Mouse (Mus musculus) midbrain, embryonic 11.5 days (tissue): ENCODE data around the gene Ddx42. TPM values are rescaled to one million over a fixed set of nuclear protein-coding genes. Genes with fewer than 3 reads are reported as not detected.
"Not testable (repeated sequence)": the region's sequence is repeated elsewhere in the genome, so short reads cannot be mapped to it uniquely, and the experiment has no call there.

Experiments used
- ATAC-seq: fragments of 200-750 bp; cut with Nextera tagmentation; 2 replicates; pipeline ENCODE4 v1.8.0; 2017; ENCODE audit warnings: moderate TSS enrichment, moderate library complexity; ENCODE audit not compliant: low FRiP score
- DNase-seq: peaks from one replicate; pipeline ENCODE4 v3.0.0; 2015; ENCODE audit warnings: low spot score; ENCODE audit errors: missing footprints
- H3K27ac ChIP-seq: fragments of 300-500 bp; sonication (generic); 2 replicates; pipeline ENCODE4 v1.5.1; 2014; ENCODE audit warnings: low read depth, low read length
- H3K27me3 ChIP-seq: fragments of 300-500 bp; sonication (generic); 2 replicates; pipeline ENCODE4 v1.6.1; 2014; ENCODE audit warnings: mild to moderate bottlenecking, low read length, moderate library complexity, mixed read lengths; ENCODE audit not compliant: control insufficient read depth, insufficient read depth
- H3K36me3 ChIP-seq: fragments of 300-500 bp; sonication (generic); 2 replicates; pipeline ENCODE4 v1.6.1; 2014; ENCODE audit warnings: mild to moderate bottlenecking, low read length, moderate library complexity, mixed read lengths; ENCODE audit not compliant: control insufficient read depth, insufficient read depth
- H3K4me1 ChIP-seq: fragments of 300-500 bp; sonication (generic); 2 replicates; pipeline ENCODE4 v1.6.1; 2014; ENCODE audit warnings: low read length; ENCODE audit not compliant: control insufficient read depth, insufficient read depth
- H3K4me2 ChIP-seq: fragments of 300-500 bp; sonication (generic); 2 replicates; pipeline ENCODE4 v1.6.1; 2014; ENCODE audit warnings: mild to moderate bottlenecking, moderate library complexity
- H3K4me3 ChIP-seq: fragments of 300-500 bp; sonication (generic); 2 replicates; pipeline ENCODE4 v1.5.1; 2014; ENCODE audit warnings: low read depth, low read length
- H3K9ac ChIP-seq: fragments of 300-500 bp; sonication (generic); 2 replicates; pipeline ENCODE4 v1.6.1; 2014; ENCODE audit warnings: low read length
- H3K9me3 ChIP-seq: fragments of 300-500 bp; sonication (generic); 2 replicates; pipeline ENCODE4 v1.6.1; 2016; ENCODE audit warnings: low read length; ENCODE audit not compliant: control insufficient read depth
- WGBS: fragments of 180-500 bp; shearing (Covaris S2); extraction: QIAGEN DNeasy Blood & Tissue Kit; methylation state at CpG from one replicate; pipeline ENCODE4 v1.1.7; 2014; 5-methylcytosine and 5-hydroxymethylcytosine counted together
- polyA plus RNA-seq: library from polyadenylated mRNA; unstranded; fragments of >200 nt; fragmentation: Nextera tagmentation; extraction: Ambion mirVana; gene quantifications from 2 replicates; pipeline ENCODE4 v1.2.1, GENCODE M21; 2014

The Ddx42 gene
- polyA plus RNA-seq, 1 experiment from 2014 or later = 105 TPM

- Histone ChIP-seq H3K4me2 (no peak overlapping the region), H3K9me3 (no peaks in the 10 kb centered on the region), H3K4me1 (peaks cover 4% of the 10 kb centered on the region; the same call in 1 of the 2 replicates), H3K27ac (no peak overlapping the region), H3K36me3 (peaks cover 6% of the 10 kb centered on the region), H3K27me3 (no peaks in the 10 kb centered on the region), H3K9ac (no peak overlapping the region), H3K4me3 (no peak overlapping the region)
- DNase-seq (no peak), ATAC-seq (no peak)
- WGBS = 92% methylated on average over 7 of the region's 7 CpGs
These were observed 21.8 kb upstream of the Ddx42 start for GRCm38 (mm10) chr11:106194891-106195290.

GRCm38 (mm10) chr11:106195341-106195740 lies 21.4 kb upstream of the Ddx42 start:
- Histone ChIP-seq H3K4me2 (no peak overlapping the region), H3K4me1 (peaks cover 4% of the 10 kb centered on the region; the same call in 1 of the 2 replicates), H3K36me3 (peaks cover 6% of the 10 kb centered on the region), H3K27ac (no peak overlapping the region), H3K27me3 (no peaks in the 10 kb centered on the region), H3K4me3 (no peak overlapping the region), H3K9me3 (no peaks in the 10 kb centered on the region), H3K9ac (no peak overlapping the region)
- ATAC-seq (no peak), DNase-seq (no peak)

- Histone ChIP-seq H3K36me3 (peaks cover 14% of the 10 kb centered on the region), H3K4me2 (no peak overlapping the region), H3K4me3 (no peak overlapping the region), H3K4me1 (no peaks in the 10 kb centered on the region), H3K27me3 (no peaks in the 10 kb centered on the region), H3K9ac (no peak overlapping the region), H3K9me3 (no peaks in the 10 kb centered on the region), H3K27ac (no peak overlapping the region)
- DNase-seq (no peak), ATAC-seq (no peak)
- WGBS = 93% methylated on average over 4 of the region's 4 CpGs
These were observed 18.4 kb upstream of the Ddx42 start for GRCm38 (mm10) chr11:106198277-106198676.

- H3K4me1 ChIP-seq, H3K27me3 ChIP-seq, H3K9me3 ChIP-seq, DNase-seq, H3K4me2 ChIP-seq, ATAC-seq, H3K9ac ChIP-seq, H3K27ac ChIP-seq, H3K4me3 ChIP-seq: not testable (repeated sequence)
- 89% methylated on average over 7 of the region's 7 CpGs for WGBS
- peaks cover 16% of the 10 kb centered on the region for H3K36me3 ChIP-seq
These were observed 16.7 kb upstream of the Ddx42 start for GRCm38 (mm10) chr11:106199997-106200396.

- WGBS = 91% methylated on average over 6 of the region's 6 CpGs
- H3K4me1 ChIP-seq = no peaks in the 10 kb centered on the region
- H3K36me3 ChIP-seq = peaks cover 19% of the 10 kb centered on the region
- H3K27ac ChIP-seq = no peak overlapping the region
- no peak for ATAC-seq
- H3K9ac ChIP-seq = no peak overlapping the region
- no peaks in the 10 kb centered on the region for H3K9me3 ChIP-seq
- DNase-seq = no peak
- H3K27me3 ChIP-seq = no peaks in the 10 kb centered on the region
- no peak overlapping the region for H3K4me2 ChIP-seq
- H3K4me3 ChIP-seq = no peak overlapping the region
These were observed 16.0 kb upstream of the Ddx42 start for GRCm38 (mm10) chr11:106200756-106201155.

- Histone ChIP-seq H3K4me3 (no peak overlapping the region), H3K36me3 (peaks cover 23% of the 10 kb centered on the region), H3K9me3 (no peaks in the 10 kb centered on the region), H3K27ac (no peak overlapping the region), H3K27me3 (no peaks in the 10 kb centered on the region), H3K4me2 (no peak overlapping the region), H3K4me1 (no peaks in the 10 kb centered on the region), H3K9ac (no peak overlapping the region)
- no peak for ATAC-seq
- WGBS = 96% methylated on average over 19 of the region's 19 CpGs
- DNase-seq = no peak
These were observed 15.2 kb upstream of the Ddx42 start for GRCm38 (mm10) chr11:106201337-106202122.

GRCm38 (mm10) chr11:106202123-106202465 lies 14.6 kb upstream of the Ddx42 start, which contains the start of gene Strada:
Strada (minus strand) TSS chr11:106202168.
- peaks cover 25% of the 10 kb centered on the region for H3K36me3 ChIP-seq

GRCm38 (mm10) chr11:106212771-106213170 lies 4.0 kb upstream of the Ddx42 start:
- 90% methylated on average over 8 of the region's 8 CpGs for WGBS
- ATAC-seq (no peak), DNase-seq (no peak)
- H3K4me2 ChIP-seq = no peak overlapping the region
- H3K36me3 ChIP-seq = peaks cover 10% of the 10 kb centered on the region
- H3K4me1 ChIP-seq = peaks cover 11% of the 10 kb centered on the region
- H3K9ac ChIP-seq = no peak overlapping the region
- no peaks in the 10 kb centered on the region for H3K27me3 ChIP-seq
- no peak overlapping the region for H3K4me3 ChIP-seq
- no peak overlapping the region for H3K27ac ChIP-seq
- no peaks in the 10 kb centered on the region for H3K9me3 ChIP-seq

More at GRCm38 (mm10) chr11:106202123-106202465, 14.6 kb upstream of the Ddx42 start, which contains the start of gene Strada:
- no peak within 1 kb of the TSS for H3K9ac ChIP-seq
- H3K9me3 ChIP-seq = no peaks in the 10 kb centered on the region
- no peak for DNase-seq
- H3K4me2 ChIP-seq = no peak within 1 kb of the TSS
- ATAC-seq = no peak
- no peak within 1 kb of the TSS for H3K4me3 ChIP-seq
- H3K27me3 ChIP-seq = no peaks in the 10 kb centered on the region
- WGBS = 88% methylated on average over 5 of the region's 5 CpGs
- no peak within 1 kb of the TSS for H3K27ac ChIP-seq
- no peaks in the 10 kb centered on the region for H3K4me1 ChIP-seq

- WGBS = 95% methylated on average over 5 of the region's 5 CpGs
- H3K9ac ChIP-seq = no peak overlapping the region
- H3K27ac ChIP-seq = no peak overlapping the region
- no peak for ATAC-seq
- no peaks in the 10 kb centered on the region for H3K27me3 ChIP-seq
- no peak overlapping the region; the same call in 1 of the 2 replicates for H3K4me2 ChIP-seq
- peaks cover 21% of the 10 kb centered on the region for H3K4me1 ChIP-seq
- H3K9me3 ChIP-seq = no peaks in the 10 kb centered on the region
- no peak overlapping the region; the same call in 1 of the 2 replicates for H3K4me3 ChIP-seq
- DNase-seq = no peak
- peaks cover 4% of the 10 kb centered on the region; the same call in 1 of the 2 replicates for H3K36me3 ChIP-seq
These were observed 1.9 kb upstream of the Ddx42 start for GRCm38 (mm10) chr11:106214856-106215255.
